Mouse (Mus musculus): ENCODE results near the gene Rab11b.

Gene Rab11b

GRCm38 (mm10) chr17:33760255-33761165 lies at the start of gene Rab11b:
Rab11b (minus strand) TSS chr17:33760530.
- Histone ChIP-seq H3K9me3 (ENCODE audit: low read length) (peaks cover 9% of the 10 kb centered on the region; the same call in 1 of the 2 replicates), H3K4me1 (replicated peaks; ENCODE audit: low read depth, low read length) (peaks cover 51% of the 10 kb centered on the region), H3K36me3 (ENCODE audit: insufficient read depth, low read length) (peaks cover 36% of the 10 kb centered on the region), H3K4me3 (replicated peaks; ENCODE audit: low read length) (peak within 1 kb of the TSS; percentile 91), H3K27me3 (ENCODE audit: insufficient read depth, low read length) (no peaks in the 10 kb centered on the region)
- TF ChIP-seq POU5F1 (IDR thresholded peaks at IDR 0.05; ENCODE audit: borderline replicate concordance, low read length) (no peak), CTCF (conservative IDR thresholded peaks at IDR 0.05; ENCODE audit: low read length) (no peak), NANOG (IDR thresholded peaks at IDR 0.05; ENCODE audit: borderline replicate concordance, low read length) (no peak)

- Histone ChIP-seq H3K4me1 (replicated peaks; ENCODE audit: low read depth, low read length) (peaks cover 83% of the 10 kb centered on the region), H3K4me3 (replicated peaks; ENCODE audit: low read length) (peak overlapping the region; percentile 78), H3K36me3 (ENCODE audit: insufficient read depth, low read length) (no peaks in the 10 kb centered on the region), H3K9me3 (ENCODE audit: low read length) (no peaks in the 10 kb centered on the region), H3K27me3 (ENCODE audit: insufficient read depth, low read length) (no peaks in the 10 kb centered on the region)
- TF ChIP-seq POU5F1 (IDR thresholded peaks at IDR 0.05; ENCODE audit: borderline replicate concordance, low read length): no peak
- TF ChIP-seq CTCF (conservative IDR thresholded peaks at IDR 0.05; ENCODE audit: low read length): no peak
- no peak for TF ChIP-seq NANOG (IDR thresholded peaks at IDR 0.05; ENCODE audit: borderline replicate concordance, low read length)
These were observed 47.9 kb upstream of the Rab11b start for GRCm38 (mm10) chr17:33808192-33808591.

GRCm38 (mm10) chr17:33807181-33807888 lies 47.0 kb upstream of the Rab11b start:
- no peak for TF ChIP-seq NANOG (IDR thresholded peaks at IDR 0.05; ENCODE audit: borderline replicate concordance, low read length)
- no peak for TF ChIP-seq POU5F1 (IDR thresholded peaks at IDR 0.05; ENCODE audit: borderline replicate concordance, low read length)
- TF ChIP-seq CTCF (conservative IDR thresholded peaks at IDR 0.05; ENCODE audit: low read length): no peak
- peak overlapping the region; percentile 57 for H3K4me3 ChIP-seq (replicated peaks; ENCODE audit: low read length)
- no peaks in the 10 kb centered on the region for H3K36me3 ChIP-seq (ENCODE audit: insufficient read depth, low read length)
- H3K9me3 ChIP-seq (ENCODE audit: low read length): no peaks in the 10 kb centered on the region
- H3K27me3 ChIP-seq (ENCODE audit: insufficient read depth, low read length): no peaks in the 10 kb centered on the region
- peaks cover 79% of the 10 kb centered on the region for H3K4me1 ChIP-seq (replicated peaks; ENCODE audit: low read depth, low read length)

- H3K36me3 ChIP-seq (ENCODE audit: insufficient read depth, low read length): no peaks in the 10 kb centered on the region
- TF ChIP-seq CTCF (conservative IDR thresholded peaks at IDR 0.05; ENCODE audit: low read length): no peak
- no peak for TF ChIP-seq POU5F1 (IDR thresholded peaks at IDR 0.05; ENCODE audit: borderline replicate concordance, low read length)
- TF ChIP-seq NANOG (IDR thresholded peaks at IDR 0.05; ENCODE audit: borderline replicate concordance, low read length): no peak
- no peaks in the 10 kb centered on the region for H3K9me3 ChIP-seq (ENCODE audit: low read length)
These were observed 44.4 kb upstream of the Rab11b start for GRCm38 (mm10) chr17:33804745-33805144.

GRCm38 (mm10) chr17:33804205-33804604 lies 43.9 kb upstream of the Rab11b start:
- H3K9me3 ChIP-seq (ENCODE audit: low read length): no peaks in the 10 kb centered on the region
- TF ChIP-seq POU5F1 (IDR thresholded peaks at IDR 0.05; ENCODE audit: borderline replicate concordance, low read length) (no peak), NANOG (IDR thresholded peaks at IDR 0.05; ENCODE audit: borderline replicate concordance, low read length) (no peak), CTCF (conservative IDR thresholded peaks at IDR 0.05; ENCODE audit: low read length) (no peak)
- H3K4me1 ChIP-seq (replicated peaks; ENCODE audit: low read depth, low read length): peaks cover 60% of the 10 kb centered on the region
- no peaks in the 10 kb centered on the region for H3K27me3 ChIP-seq (ENCODE audit: insufficient read depth, low read length)
- H3K36me3 ChIP-seq (ENCODE audit: insufficient read depth, low read length): no peaks in the 10 kb centered on the region
- peak overlapping the region; percentile 53 for H3K4me3 ChIP-seq (replicated peaks; ENCODE audit: low read length)

More at GRCm38 (mm10) chr17:33804745-33805144, 44.4 kb upstream of the Rab11b start:
- Histone ChIP-seq H3K4me1 (replicated peaks; ENCODE audit: low read depth, low read length) (peaks cover 65% of the 10 kb centered on the region), H3K27me3 (ENCODE audit: insufficient read depth, low read length) (no peaks in the 10 kb centered on the region), H3K4me3 (replicated peaks; ENCODE audit: low read length) (peak overlapping the region; percentile 53; the same call in 1 of the 2 replicates)

GRCm38 (mm10) chr17:33802221-33802620 lies 41.9 kb upstream of the Rab11b start:
- Histone ChIP-seq H3K4me3 (replicated peaks; ENCODE audit: low read length) (no peak overlapping the region), H3K4me1 (replicated peaks; ENCODE audit: low read depth, low read length) (peaks cover 46% of the 10 kb centered on the region), H3K9me3 (ENCODE audit: low read length) (no peaks in the 10 kb centered on the region), H3K36me3 (ENCODE audit: insufficient read depth, low read length) (no peaks in the 10 kb centered on the region), H3K27me3 (ENCODE audit: insufficient read depth, low read length) (no peaks in the 10 kb centered on the region)
- TF ChIP-seq CTCF (conservative IDR thresholded peaks at IDR 0.05; ENCODE audit: low read length): peak; percentile 82
- TF ChIP-seq POU5F1 (IDR thresholded peaks at IDR 0.05; ENCODE audit: borderline replicate concordance, low read length): no peak
- TF ChIP-seq NANOG (IDR thresholded peaks at IDR 0.05; ENCODE audit: borderline replicate concordance, low read length): no peak

- H3K27me3 ChIP-seq (ENCODE audit: insufficient read depth, low read length): no peaks in the 10 kb centered on the region
These were observed 38.9 kb upstream of the Rab11b start for GRCm38 (mm10) chr17:33799277-33799676.

GRCm38 (mm10) chr17:33798306-33798705 lies 38.0 kb upstream of the Rab11b start:
- no peaks in the 10 kb centered on the region for H3K9me3 ChIP-seq (ENCODE audit: low read length)
- H3K36me3 ChIP-seq (ENCODE audit: insufficient read depth, low read length): no peaks in the 10 kb centered on the region

More at GRCm38 (mm10) chr17:33799277-33799676, 38.9 kb upstream of the Rab11b start:
- TF ChIP-seq NANOG (IDR thresholded peaks at IDR 0.05; ENCODE audit: borderline replicate concordance, low read length) (no peak), POU5F1 (IDR thresholded peaks at IDR 0.05; ENCODE audit: borderline replicate concordance, low read length) (no peak), CTCF (conservative IDR thresholded peaks at IDR 0.05; ENCODE audit: low read length) (no peak)
- Histone ChIP-seq H3K9me3 (ENCODE audit: low read length) (no peaks in the 10 kb centered on the region), H3K4me1 (replicated peaks; ENCODE audit: low read depth, low read length) (peaks cover 19% of the 10 kb centered on the region), H3K36me3 (ENCODE audit: insufficient read depth, low read length) (no peaks in the 10 kb centered on the region), H3K4me3 (replicated peaks; ENCODE audit: low read length) (no peak overlapping the region)

More at GRCm38 (mm10) chr17:33798306-33798705, 38.0 kb upstream of the Rab11b start:
- Histone ChIP-seq H3K27me3 (ENCODE audit: insufficient read depth, low read length) (no peaks in the 10 kb centered on the region), H3K4me1 (replicated peaks; ENCODE audit: low read depth, low read length) (peaks cover 11% of the 10 kb centered on the region), H3K4me3 (replicated peaks; ENCODE audit: low read length) (no peak overlapping the region)
- TF ChIP-seq NANOG (IDR thresholded peaks at IDR 0.05; ENCODE audit: borderline replicate concordance, low read length): no peak

Measured in E14TG2a.4 (cell line).